Mouse (Mus musculus): ENCODE results near the gene Bpifb4. TPM values are rescaled to one million over a fixed set of nuclear protein-coding genes. Genes with fewer than 3 reads are reported as not detected.

Bpifb4 gene
- polyA plus RNA-seq, 1 experiment from 2014 or later = not detected

- 0 out of 2 replicates have a peak, but pooled peaks cover 3% of the 10 kb centered on the region for H3K27me3 ChIP-seq (replicated peaks)
- WGBS = 71% methylated on average over 1 of the region's 1 CpGs
- ATAC-seq (ENCODE audit: extremely low read depth, insufficient number of reproducible peaks, low FRiP score, low TSS enrichment) = no peak
Observed at GRCm38 (mm10) chr2:154005094-154005493, 67.1 kb downstream of the Bpifb4 start.

GRCm38 (mm10) chr2:154005734-154006133 lies 67.7 kb downstream of the Bpifb4 start:
- no peak overlapping the region for H3K27ac ChIP-seq (replicated peaks)
- no peak overlapping the region for H3K4me2 ChIP-seq
- no peaks in the 10 kb centered on the region for H3K4me1 ChIP-seq
- ATAC-seq (ENCODE audit: extremely low read depth, insufficient number of reproducible peaks, low FRiP score, low TSS enrichment) = no peak
- H3K9ac ChIP-seq = no peak overlapping the region
- no peaks in the 10 kb centered on the region for H3K9me3 ChIP-seq
- 72% methylated on average over 4 of the region's 4 CpGs for WGBS
- no peak overlapping the region for H3K4me3 ChIP-seq
- 0 out of 2 replicates have a peak, but pooled peaks cover 3% of the 10 kb centered on the region for H3K27me3 ChIP-seq (replicated peaks)
- no peaks in the 10 kb centered on the region for H3K36me3 ChIP-seq

More at GRCm38 (mm10) chr2:154005094-154005493, 67.1 kb downstream of the Bpifb4 start:
- Histone ChIP-seq H3K4me3 (no peak overlapping the region), H3K9ac (no peak overlapping the region), H3K4me2 (no peak overlapping the region), H3K27ac (replicated peaks) (no peak overlapping the region), H3K9me3 (no peaks in the 10 kb centered on the region), H3K36me3 (no peaks in the 10 kb centered on the region), H3K4me1 (no peaks in the 10 kb centered on the region)

GRCm38 (mm10) chr2:154006331-154006730 lies 68.3 kb downstream of the Bpifb4 start:
- H3K27ac ChIP-seq (replicated peaks) = no peak overlapping the region
- no peak overlapping the region for H3K4me3 ChIP-seq
- H3K36me3 ChIP-seq = no peaks in the 10 kb centered on the region
- no peak overlapping the region for H3K4me2 ChIP-seq
- WGBS = 73% methylated on average over 2 of the region's 2 CpGs
- ATAC-seq (ENCODE audit: extremely low read depth, insufficient number of reproducible peaks, low FRiP score, low TSS enrichment) = no peak
- no peaks in the 10 kb centered on the region for H3K4me1 ChIP-seq
- H3K9me3 ChIP-seq = no peaks in the 10 kb centered on the region
- H3K27me3 ChIP-seq (replicated peaks) = 0 out of 2 replicates have a peak, but pooled peaks cover 3% of the 10 kb centered on the region
- no peak overlapping the region for H3K9ac ChIP-seq

DNA sequence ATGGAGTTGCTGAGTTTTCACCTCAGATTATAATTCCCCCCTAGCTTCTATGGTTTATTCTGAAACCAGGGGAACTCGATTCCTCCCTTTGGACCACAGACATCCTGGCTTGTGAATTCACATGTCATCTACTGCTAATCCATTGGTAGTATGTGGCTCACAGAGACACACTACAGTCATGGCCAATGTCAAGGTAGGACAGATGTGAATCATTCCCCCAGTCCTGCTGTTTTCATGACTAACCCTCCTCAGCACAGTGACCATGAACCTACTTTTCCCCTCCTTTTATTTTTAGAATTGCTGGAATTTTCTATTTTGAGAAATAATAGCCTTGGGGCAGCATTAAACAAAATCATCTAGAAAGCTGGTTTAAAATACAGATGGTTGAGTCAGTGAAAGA lies 69.4 kb downstream of the Bpifb4 start:
- WGBS = 59% methylated on average over 1 of the region's 1 CpGs
- Histone ChIP-seq H3K27ac (replicated peaks) (no peak overlapping the region), H3K36me3 (no peaks in the 10 kb centered on the region), H3K4me1 (no peaks in the 10 kb centered on the region), H3K4me3 (no peak overlapping the region), H3K27me3 (replicated peaks) (0 out of 2 replicates have a peak, but pooled peaks cover 3% of the 10 kb centered on the region), H3K9me3 (no peaks in the 10 kb centered on the region), H3K4me2 (no peak overlapping the region), H3K9ac (no peak overlapping the region)
- no peak for ATAC-seq (ENCODE audit: extremely low read depth, insufficient number of reproducible peaks, low FRiP score, low TSS enrichment)

GRCm38 (mm10) chr2:154007965-154008364 lies 70.0 kb downstream of the Bpifb4 start, which contains the start of gene Bpifa2:
Gene Bpifa2, plus strand, starts transcription at chr2:154008265.
- no peaks in the 10 kb centered on the region for H3K36me3 ChIP-seq
- no peak for ATAC-seq (ENCODE audit: extremely low read depth, insufficient number of reproducible peaks, low FRiP score, low TSS enrichment)
- WGBS = 72% methylated on average over 3 of the region's 3 CpGs

More at GRCm38 (mm10) chr2:154007965-154008364, 70.0 kb downstream of the Bpifb4 start, which contains the start of gene Bpifa2:
- Histone ChIP-seq H3K27me3 (replicated peaks) (0 out of 2 replicates have a peak, but pooled peaks cover under 1% of the 10 kb centered on the region), H3K4me2 (no peak within 1 kb of the TSS), H3K27ac (replicated peaks) (no peak within 1 kb of the TSS), H3K9me3 (no peaks in the 10 kb centered on the region), H3K4me3 (no peak within 1 kb of the TSS), H3K9ac (no peak within 1 kb of the TSS), H3K4me1 (no peaks in the 10 kb centered on the region)

Other genes starting within 250 kb of the Bpifb4 start
- not detected in 2 replicates for gene Dnmt3c, start 241.6 kb upstream of the Bpifb4 start, polyA plus RNA-seq (2015; fragmentation: Nextera tagmentation; extraction: Ambion mirVana)
- gene Mapre1, start 196.9 kb upstream of the Bpifb4 start, polyA plus RNA-seq (2015; fragmentation: Nextera tagmentation; extraction: Ambion mirVana) = 232 and 254 TPM in 2 replicates
- not detected in 2 replicates for gene Efcab8, start 158.3 kb upstream of the Bpifb4 start, polyA plus RNA-seq (2015; fragmentation: Nextera tagmentation; extraction: Ambion mirVana)
- gene Sun5, start 67.1 kb upstream of the Bpifb4 start, polyA plus RNA-seq (2015; fragmentation: Nextera tagmentation; extraction: Ambion mirVana) = not detected in 2 replicates
- gene Bpifb2, start 63.2 kb upstream of the Bpifb4 start, polyA plus RNA-seq (2015; fragmentation: Nextera tagmentation; extraction: Ambion mirVana) = 0.11 TPM in 1 of 2 replicates, not detected in the other
- not detected in 2 replicates for gene Bpifb6, start 37.8 kb upstream of the Bpifb4 start, polyA plus RNA-seq (2015; fragmentation: Nextera tagmentation; extraction: Ambion mirVana)
- not detected in 2 replicates for gene Bpifb3, start 20.0 kb upstream of the Bpifb4 start, polyA plus RNA-seq (2015; fragmentation: Nextera tagmentation; extraction: Ambion mirVana)
- gene Bpifa6, start 36.7 kb downstream of the Bpifb4 start, polyA plus RNA-seq (2015; fragmentation: Nextera tagmentation; extraction: Ambion mirVana) = not detected in 2 replicates
- gene Bpifa2, start 70.1 kb downstream of the Bpifb4 start, polyA plus RNA-seq (2015; fragmentation: Nextera tagmentation; extraction: Ambion mirVana) = not detected in 2 replicates
- not detected in 2 replicates for gene Bpifa3, start 192.1 kb downstream of the Bpifb4 start, polyA plus RNA-seq (2015; fragmentation: Nextera tagmentation; extraction: Ambion mirVana)
- not detected in 2 replicates for gene Bpifa1, start 204.7 kb downstream of the Bpifb4 start, polyA plus RNA-seq (2015; fragmentation: Nextera tagmentation; extraction: Ambion mirVana)
- not detected in 2 replicates for gene Bpifa5, start 224.4 kb downstream of the Bpifb4 start, polyA plus RNA-seq (2015; fragmentation: Nextera tagmentation; extraction: Ambion mirVana)